Mouse (Mus musculus) regulatory T cell (primary cell): ENCODE results near the gene Snx8.

Experiments used
- in situ Hi-C: fragments of 300-600 bp; cut with MboI, MseI; formaldehyde crosslinking; loops from one replicate; pipeline ENCODE4 v1.15.1; 2025; ENCODE audit warnings: high pct_unique_total_duplicates

Gene Snx8

DNA sequence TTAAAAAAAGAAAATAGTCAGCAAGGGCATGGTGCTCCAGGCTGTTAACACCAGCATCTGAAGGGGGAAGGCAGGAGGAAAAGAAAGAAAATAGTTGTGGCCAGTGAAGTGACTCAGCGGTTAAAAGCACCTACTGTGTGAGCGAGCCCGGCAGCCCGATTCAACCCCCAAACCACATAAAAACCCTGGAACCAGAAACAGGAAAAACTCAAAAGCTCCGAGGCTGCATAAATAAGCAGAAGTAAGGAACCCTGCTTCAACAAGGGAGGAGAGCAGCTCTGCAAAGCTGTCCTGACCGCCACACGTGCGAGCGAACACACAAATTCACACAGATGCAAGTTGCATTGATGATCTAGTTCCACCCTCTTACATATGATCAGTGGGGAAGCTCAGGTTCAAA, 39.2 kb downstream of the Snx8 start:
- in situ Hi-C loops, result loop anchor here (25.0 kb wide), 1 partner anchor 513 kb away; the partner anchor contains the start of genes Gm26938 and Psmg3

DNA sequence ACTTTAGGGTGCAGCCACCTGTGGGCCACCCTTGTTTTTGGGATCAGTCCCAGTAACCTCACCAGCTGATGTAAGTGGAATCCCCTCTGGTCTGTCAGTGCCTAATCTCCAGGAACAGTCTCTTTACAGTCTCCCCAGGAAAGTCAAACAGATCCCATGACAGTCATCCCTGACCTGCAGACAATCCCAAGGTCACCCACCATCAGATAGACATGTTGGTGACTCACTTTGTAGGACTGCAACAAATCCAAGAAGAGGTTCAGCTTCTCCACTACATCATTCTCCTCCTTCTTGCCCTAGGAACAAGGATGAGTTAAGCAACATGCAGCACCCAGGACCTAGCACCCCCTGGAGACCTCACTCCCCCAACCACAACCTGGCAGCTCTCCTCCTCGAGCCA, 43.0 kb downstream of the Snx8 start:
- in situ Hi-C loops, result loop anchor here (25.0 kb wide), 1 partner anchor 509 kb away; the partner anchor contains the start of genes Gm26938 and Psmg3

GRCm38 (mm10) chr5:140345244-140345643, 43.8 kb downstream of the Snx8 start:
- in situ Hi-C loops, result loop anchor here (25.0 kb wide), 1 partner anchor 508 kb away; the partner anchor contains the start of genes Gm26938 and Psmg3

DNA sequence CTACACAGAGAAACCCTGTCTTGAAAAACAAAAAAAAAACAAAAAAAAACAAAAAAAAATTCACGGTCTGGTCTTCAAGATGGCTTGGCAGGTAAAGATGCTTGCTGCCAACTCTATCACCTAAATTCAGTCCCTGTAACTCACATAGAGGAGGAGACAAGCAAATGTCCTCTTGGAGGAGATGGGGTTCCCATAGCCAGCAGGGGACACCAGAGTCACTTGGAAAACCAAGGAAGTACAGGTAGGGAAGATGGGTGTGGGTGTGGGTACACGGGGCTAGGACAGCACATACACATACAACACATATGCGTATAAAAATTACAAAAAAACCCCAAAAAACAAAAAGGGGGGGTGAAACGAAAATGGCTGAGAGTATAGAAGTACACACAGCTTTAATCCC, 46.2 kb downstream of the Snx8 start:
- in situ Hi-C loops, result loop anchor here (25.0 kb wide), 1 partner anchor 506 kb away; the partner anchor contains the start of genes Gm26938 and Psmg3

DNA sequence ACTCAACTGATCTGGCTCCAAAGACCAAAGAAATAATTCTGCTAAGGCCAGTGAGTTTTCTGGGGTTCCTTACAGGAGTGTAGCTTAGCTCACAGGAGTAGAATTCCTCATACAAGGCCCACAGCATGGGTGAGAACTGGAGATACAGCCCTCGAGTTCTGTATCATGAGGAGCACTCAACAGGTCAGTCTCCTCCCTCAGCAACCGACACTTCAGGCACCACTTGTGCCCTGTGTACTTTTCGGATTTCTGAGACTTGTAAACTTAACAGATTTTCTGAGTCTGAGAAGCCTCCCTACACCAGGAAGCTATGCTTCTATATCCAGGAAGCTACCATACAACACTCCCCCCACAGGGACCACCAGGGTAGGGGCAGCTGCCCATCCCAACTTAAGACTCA, 49.2 kb downstream of the Snx8 start:
- in situ Hi-C loops, result loop anchor here (5.0 to 25.0 kb wide), 2 partner anchors 57 to 503 kb away; partner anchors contain the start of genes Gm26938 and Psmg3

GRCm38 (mm10) chr5:140338779-140339178, 50.3 kb downstream of the Snx8 start:
- in situ Hi-C loops, result loop anchor here (5.0 to 25.0 kb wide), 2 partner anchors 59 to 501 kb away; partner anchors contain the start of genes Gm26938 and Psmg3

- in situ Hi-C loops, result loop anchor here (5.0 to 25.0 kb wide), 2 partner anchors 61 to 499 kb away; partner anchors contain the start of genes Gm26938 and Psmg3
Observed at GRCm38 (mm10) chr5:140336680-140337079, 52.4 kb downstream of the Snx8 start.

DNA sequence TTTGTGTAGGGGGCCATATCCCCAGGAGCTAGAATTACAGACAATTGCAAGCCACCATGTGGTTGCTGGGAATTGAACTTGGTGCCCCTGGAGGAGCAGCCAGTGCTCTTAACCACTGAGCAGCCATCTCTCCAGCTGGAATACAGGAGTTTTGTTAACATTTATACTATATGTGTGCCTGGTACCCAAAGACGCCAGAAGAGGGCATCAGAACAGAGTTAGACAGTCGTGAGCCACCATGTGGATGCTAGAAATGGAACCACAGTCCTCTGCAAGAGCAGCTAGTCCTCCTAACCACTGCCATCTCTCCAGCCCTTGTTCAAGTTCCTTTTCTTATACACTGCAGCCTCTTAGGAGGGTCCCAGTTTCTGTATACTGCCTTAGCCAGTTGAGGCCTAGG, 55.4 kb downstream of the Snx8 start:
- in situ Hi-C loops, result loop anchor here (25.0 kb wide), 1 partner anchor 496 kb away; the partner anchor contains the start of genes Gm26938 and Psmg3

- in situ Hi-C loops, result loop anchor here (25.0 kb wide), 1 partner anchor 495 kb away; the partner anchor contains the start of genes Gm26938 and Psmg3
Observed at GRCm38 (mm10) chr5:140332519-140332918, 56.5 kb downstream of the Snx8 start.

- in situ Hi-C loops, result loop anchor here (25.0 kb wide), 1 partner anchor 495 kb away; the partner anchor contains the start of genes Gm26938 and Psmg3
Observed at GRCm38 (mm10) chr5:140331615-140332512, 57.2 kb downstream of the Snx8 start, which contains the start of gene Mrm2. Gene Mrm2, minus strand, starts transcription at chr5:140331898.

DNA sequence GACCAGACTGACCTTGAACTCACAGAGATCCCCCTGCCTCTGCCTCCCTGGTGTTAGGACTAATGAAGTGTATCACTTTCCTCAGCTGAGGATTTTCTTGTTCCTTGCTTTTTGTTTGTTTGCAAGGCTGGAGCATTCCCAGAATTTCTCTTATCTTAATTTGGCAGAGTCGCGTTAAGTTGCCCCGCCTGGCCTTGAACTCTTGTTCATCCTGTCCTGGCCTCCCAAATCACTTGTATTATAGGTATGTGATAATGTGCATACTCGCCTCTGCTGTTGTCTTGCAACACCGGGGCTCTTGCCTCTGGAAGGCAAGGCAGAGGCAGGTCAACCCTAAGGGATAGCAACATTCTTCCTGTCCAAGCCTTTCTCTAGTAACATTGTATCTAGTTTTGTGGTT, 65.0 kb downstream of the Snx8 start:
- in situ Hi-C loops, result no loop called here

DNA sequence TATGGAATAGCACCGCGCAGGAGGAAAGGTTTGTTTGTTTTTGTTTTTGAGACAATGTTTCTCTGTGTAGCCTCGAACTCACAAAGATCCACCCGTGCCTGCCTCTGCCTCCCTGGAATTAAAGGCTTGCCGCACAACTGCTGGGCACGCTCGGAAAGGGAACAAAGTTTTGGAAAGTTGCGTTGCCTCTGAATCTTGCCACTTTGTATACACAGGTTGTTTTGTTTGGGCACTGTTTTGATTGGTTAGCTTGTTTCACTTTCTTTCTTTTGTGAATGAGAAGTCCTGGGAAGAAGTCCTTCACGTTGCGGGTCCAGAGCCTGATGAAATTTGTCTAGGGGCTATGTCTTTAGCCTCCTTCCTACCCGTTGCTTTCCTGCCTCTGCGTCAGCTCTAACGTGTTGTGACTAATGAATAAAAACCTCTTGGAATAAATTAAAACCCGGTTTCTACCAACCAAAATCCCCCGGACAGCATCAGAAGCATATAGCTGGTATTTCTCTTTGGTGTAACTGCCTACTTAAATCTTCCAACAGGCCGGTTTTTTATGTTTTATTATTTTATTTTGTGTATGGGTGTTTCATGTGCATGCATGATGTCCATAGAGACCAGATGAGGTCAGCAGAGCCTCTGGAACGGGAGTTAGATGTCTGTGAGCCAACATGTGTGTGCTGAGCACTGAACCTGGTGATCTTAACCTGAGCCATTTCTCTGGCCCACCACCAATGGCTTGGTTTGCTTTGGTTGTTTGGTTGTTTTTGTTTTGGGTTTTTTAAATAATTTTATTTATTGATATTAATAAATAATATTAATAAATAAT, 67.1 kb downstream of the Snx8 start:
- in situ Hi-C loops, result no loop called here

- in situ Hi-C loops, result no loop called here
Observed at GRCm38 (mm10) chr5:140321042-140321755, 67.9 kb downstream of the Snx8 start, which contains the start of the genes Mad1l1 and Nudt1. Gene Mad1l1, minus strand, starts transcription at chr5:140321552. Gene Nudt1, plus strand, starts transcription at chr5:140321656.

- in situ Hi-C loops, result no loop called here
Observed at GRCm38 (mm10) chr5:140316716-140317115, 72.3 kb downstream of the Snx8 start.

DNA sequence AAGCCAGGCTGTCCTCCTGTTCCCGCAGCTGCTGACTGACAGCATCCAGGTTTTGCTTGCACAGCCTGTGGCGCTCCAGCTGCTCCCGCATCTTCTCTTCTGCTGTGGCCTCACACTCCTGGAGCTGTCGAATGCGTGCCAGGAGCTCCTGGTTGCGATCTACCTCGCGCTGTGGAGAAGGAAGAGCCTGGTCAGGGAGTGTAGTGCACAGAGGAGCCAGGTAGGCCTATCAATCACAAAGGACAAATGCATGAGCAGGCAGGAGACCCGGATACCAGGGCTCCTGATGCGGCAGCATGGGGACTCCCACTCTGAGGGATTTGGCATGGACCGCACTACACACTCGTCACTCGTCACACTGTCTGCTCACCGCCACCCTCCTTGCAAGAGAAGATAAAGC, 81.5 kb downstream of the Snx8 start:
- in situ Hi-C loops, result no loop called here

GRCm38 (mm10) chr5:140306016-140306415, 83.0 kb downstream of the Snx8 start:
- in situ Hi-C loops, result no loop called here

DNA sequence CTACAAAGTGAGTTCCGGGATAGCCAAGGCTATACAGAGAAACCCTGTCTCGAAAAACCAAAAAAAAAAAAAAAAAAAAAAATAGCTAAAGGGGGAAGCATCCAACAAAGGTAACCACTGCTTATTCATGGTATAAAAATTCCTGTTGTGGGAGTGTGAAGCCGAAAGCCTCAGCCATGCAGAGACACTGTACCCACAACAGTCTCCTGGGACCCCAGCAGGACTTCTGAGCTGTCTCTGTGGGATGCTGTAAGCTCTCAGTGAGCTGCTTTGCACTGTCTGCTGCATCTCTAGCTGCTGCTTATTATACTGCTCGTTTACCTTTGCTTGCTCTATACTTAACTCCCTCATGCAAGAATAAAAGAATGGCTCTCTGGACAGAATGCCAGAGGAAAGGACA, 90.8 kb downstream of the Snx8 start:
- in situ Hi-C loops, result no loop called here

DNA sequence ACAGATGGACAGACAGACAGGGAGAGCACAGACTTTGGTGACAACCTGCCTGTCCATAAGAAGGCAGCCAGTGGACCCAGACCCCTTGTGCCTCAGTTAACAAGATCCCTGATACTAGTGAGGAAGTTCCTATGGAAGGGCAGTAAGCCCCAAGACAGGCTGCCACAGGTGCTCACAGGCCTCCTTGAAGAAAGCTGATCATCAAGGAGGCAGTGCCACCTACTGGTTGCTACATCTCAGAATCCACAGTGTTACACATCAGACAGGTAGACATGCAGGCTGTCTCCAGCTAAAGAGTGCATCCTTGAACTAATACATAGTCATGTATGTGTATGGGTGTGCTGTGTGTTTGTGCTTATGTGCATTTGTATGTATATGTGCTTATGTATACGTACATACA, 96.9 kb downstream of the Snx8 start:
- in situ Hi-C loops, result loop anchor here (5.0 kb wide), 1 partner anchor 95 kb away; no protein-coding TSS in a partner anchor
